Mouse (Mus musculus) fat pad, adult 2 months (tissue): ENCODE results near the gene Il11.

Source experiments
- DNase-seq: peaks from one replicate; pipeline ENCODE4 v3.0.0-alpha.2; 2011; ENCODE audit warnings: low read depth, low spot score; ENCODE audit errors: extremely low read depth

Gene Il11

GRCm38 (mm10) chr7:4743354-4743753, 39.3 kb downstream of the Il11 start:
- no peak for DNase-seq

- no peak for DNase-seq
Measured at GRCm38 (mm10) chr7:4742482-4742819, 40.2 kb downstream of the Il11 start.

- no peak for DNase-seq
Measured at GRCm38 (mm10) chr7:4741672-4742481, 40.8 kb downstream of the Il11 start.

GRCm38 (mm10) chr7:4741151-4741550, 41.5 kb downstream of the Il11 start:
- DNase-seq: no peak

DNA sequence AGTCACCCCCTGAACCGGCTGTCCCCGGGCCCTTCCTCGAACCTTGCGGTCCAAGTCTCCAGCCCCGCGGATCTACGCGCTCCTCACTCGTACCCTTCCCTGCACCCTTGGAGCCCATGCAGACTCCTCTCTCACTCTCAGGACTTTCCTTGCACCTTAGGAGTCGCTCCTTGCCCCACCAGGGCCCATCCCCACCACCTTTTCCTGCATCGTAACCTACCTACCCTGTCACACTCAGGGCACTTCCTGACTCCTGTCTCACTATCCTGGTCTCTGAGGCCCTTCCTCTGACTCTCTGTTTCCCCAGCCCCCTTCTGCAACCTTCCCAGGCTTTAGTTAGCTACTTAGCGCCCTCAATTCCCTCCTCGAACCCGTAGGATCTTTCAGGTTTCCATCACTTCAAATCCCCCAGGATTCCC, 42.3 kb downstream of the Il11 start:
- DNase-seq: no peak

DNA sequence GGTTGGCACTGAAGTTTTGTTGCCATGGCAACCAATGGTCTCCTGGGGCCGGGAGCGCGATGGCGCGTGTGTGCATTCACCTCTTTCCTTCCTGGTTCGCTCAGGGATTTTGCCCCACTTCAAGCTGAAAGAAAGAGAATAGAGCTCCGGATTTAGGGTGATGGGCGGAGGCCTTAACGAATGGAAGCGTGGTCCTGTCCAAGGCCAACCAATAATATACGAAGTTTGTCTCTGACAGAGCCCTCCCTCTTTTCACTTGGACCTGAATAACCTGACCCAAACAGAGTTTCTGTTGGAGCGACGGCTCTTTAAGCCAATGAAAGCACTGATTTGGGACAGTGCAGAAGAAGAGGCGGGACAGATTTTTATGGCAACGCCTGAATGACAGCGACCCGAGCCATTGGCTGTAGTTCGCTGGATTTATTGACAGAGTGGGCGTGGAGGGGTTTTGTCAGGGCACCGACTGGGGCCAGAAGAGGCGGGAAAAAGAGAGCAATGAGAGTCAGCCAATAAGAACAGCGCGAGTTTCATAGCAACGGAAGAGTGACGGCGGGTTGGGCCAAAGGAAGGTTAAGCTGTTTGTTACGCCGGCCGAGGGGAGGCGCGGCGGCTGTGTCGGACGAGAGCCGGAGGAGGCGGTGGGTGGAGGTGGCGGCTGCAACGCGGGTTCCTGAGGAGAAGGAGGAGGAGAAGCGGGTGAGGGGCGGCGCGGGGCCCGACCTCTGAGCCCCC, 42.9 kb downstream of the Il11 start, which contains the start of gene Kmt5c:
Gene Kmt5c (plus strand): TSS at position 572 of the 732 bp plus-strand sequence.
- peak; percentile 100 for DNase-seq

DNA sequence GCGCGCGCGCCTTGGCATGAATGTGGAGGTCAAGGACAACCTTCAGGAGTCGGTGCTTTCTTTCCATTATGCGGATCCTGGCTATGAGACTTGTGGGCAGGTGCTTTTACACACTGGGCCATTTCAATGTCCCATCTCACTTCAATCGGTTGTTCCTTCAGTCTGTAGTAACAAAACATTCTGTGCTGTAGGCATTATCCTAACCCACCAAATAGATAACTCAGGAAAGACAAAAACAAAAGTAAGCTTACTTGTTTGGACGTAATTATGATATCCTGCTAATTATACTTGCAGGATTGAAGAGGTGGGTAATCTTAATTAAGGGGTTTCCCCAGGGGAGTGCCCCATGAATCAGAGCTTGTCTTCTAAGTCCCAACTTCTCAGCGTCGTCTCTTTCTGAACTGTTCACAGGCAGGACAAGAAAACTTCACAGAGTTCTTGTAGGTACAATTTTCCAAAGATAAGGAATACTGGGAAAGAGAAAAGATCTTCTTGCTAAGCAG, 43.6 kb downstream of the Il11 start:
- no peak for DNase-seq

GRCm38 (mm10) chr7:4732968-4733392, 49.7 kb downstream of the Il11 start:
- DNase-seq: peak; percentile 65

DNA sequence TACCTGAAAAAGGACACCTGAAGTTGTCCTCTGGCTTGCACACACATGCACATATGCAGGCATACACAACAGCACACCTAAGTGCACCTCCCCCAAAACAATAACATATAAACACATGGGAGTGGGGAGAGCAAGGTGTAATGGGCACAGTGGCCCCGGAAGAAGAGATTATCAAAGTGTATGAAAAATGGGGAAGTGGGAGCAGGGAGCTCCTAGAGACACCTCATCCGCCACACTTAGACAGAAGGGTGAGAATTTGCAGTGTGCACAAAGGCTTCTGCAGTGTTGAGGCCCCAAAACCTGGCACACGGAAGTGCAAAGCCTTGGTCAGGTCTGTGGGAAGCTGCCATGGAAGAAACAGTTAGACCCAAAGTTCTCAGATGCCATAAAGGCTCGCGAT, 51.6 kb downstream of the Il11 start:
- DNase-seq: no peak

GRCm38 (mm10) chr7:4725169-4725568, 57.5 kb downstream of the Il11 start, which contains the start of gene Tmem150b:
Tmem150b (minus strand) TSS chr7:4725249.
- DNase-seq: no peak

GRCm38 (mm10) chr7:4724359-4724758, 58.3 kb downstream of the Il11 start:
- DNase-seq: no peak

- no peak for DNase-seq
Measured at GRCm38 (mm10) chr7:4723508-4723907, 59.2 kb downstream of the Il11 start.
